Mouse (Mus musculus) lung, postnatal 10 days (tissue): Measurements from ENCODE around the gene Oprl1.
A peak's percentile ranks its signal among the peaks of the same experiment; 100 is the strongest.

Source experiments
- DNase-seq: peaks from one replicate; pipeline ENCODE4 v3.0.0; 2021

Gene Oprl1

DNA sequence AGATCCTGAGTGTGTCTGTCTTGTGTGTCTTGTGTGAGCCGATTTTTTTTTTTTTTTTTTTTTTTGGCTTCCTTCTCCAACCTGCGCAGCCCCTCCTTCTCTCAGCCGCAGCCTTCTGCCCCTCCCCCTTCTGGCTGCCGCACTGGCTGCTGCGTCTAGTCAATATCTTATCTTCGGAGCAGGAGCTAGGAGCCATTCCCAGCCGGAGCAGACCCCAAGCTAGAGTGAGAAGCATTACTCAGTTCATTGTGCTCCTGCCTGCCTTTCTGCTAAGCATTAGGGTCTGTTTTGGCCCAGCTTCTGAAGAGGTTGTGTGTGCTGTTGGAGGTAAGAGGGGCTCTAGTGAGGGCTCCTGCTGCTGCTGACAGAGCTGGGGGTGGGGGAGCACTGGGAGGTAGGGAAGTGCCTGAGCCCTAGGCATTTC is at the start of gene Oprl1:
TSS of gene Oprl1 (plus strand) at position 114 of the 424 bp plus-strand sequence.
- DNase-seq = no peak

GRCm38 (mm10) chr2:181670285-181670912 is 44.4 kb upstream of the Oprl1 start:
- peak; percentile 40 for DNase-seq

DNA sequence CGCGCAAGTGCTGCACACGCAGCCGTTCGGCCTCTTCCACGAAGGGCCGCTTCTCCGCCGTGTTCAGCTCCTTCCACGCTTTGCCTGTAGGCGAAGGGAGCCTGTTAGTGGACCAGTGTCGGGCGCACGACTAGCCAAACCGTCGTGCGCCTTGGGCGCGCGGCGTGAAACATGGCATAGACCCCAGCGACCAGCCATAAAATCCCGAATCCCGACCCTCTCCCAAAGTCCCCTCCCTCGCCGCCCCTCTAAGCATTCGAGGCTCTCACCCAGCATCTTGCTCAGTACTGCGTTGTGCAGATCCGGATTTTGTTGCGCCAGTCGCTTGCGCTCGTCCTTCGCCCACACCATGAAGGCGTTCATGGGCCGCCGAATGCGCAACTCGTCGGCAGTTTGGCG is 43.9 kb upstream of the Oprl1 start:
- no peak for DNase-seq

- DNase-seq = peak; percentile 78
These were observed 43.5 kb upstream of the Oprl1 start, which contains the start of gene Sox18 for GRCm38 (mm10) chr2:181671326-181671725. Sox18 (minus strand) TSS chr2:181671640.

GRCm38 (mm10) chr2:181671984-181672383 is 42.8 kb upstream of the Oprl1 start:
- no peak for DNase-seq

- DNase-seq = peak; percentile 66
These were observed 41.3 kb upstream of the Oprl1 start for GRCm38 (mm10) chr2:181673501-181673900.

- no peak for DNase-seq
These were observed 39.9 kb upstream of the Oprl1 start for GRCm38 (mm10) chr2:181674934-181675333.

- peak; percentile 89 for DNase-seq
These were observed 39.4 kb upstream of the Oprl1 start for GRCm38 (mm10) chr2:181675454-181675853.

DNA sequence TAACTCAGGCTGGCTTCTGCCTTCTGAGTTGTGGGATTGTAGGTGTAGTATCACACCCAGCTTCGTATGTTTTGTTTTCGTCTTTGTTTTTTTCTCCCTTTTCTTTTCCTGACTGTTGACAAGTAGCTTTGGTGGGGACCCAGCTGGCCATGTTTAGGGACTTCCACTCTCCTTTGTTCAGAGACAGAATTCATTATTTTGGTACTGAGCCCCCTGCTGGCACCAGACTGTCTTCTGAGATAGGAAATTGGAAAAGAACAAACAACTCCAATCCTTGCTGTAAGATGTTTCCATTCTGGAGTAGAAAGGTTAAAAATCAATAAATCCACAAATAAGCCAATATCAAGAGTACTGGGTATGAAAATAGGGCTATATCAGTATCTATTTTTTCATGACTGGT is 38.4 kb upstream of the Oprl1 start:
- DNase-seq = peak; percentile 65

GRCm38 (mm10) chr2:181677096-181677754 is 37.6 kb upstream of the Oprl1 start:
- peak; percentile 82 for DNase-seq

DNA sequence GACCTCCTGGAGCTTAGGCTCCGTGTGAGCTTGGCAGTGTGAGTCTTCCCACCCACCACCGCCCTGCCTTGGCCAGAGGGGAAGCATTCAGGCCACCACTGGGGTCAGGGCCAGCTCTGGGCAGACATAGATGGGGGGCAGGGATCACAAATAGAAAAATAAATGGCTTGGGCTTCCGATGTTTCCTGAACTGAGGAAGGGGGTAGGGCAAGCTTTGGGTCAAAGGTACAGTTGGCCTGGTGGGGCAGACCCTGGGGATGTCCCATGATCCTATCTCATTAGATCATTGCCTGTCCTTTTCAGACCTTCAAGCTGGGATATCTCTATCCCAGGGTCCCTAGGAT is 37.1 kb upstream of the Oprl1 start:
- peak; percentile 60 for DNase-seq

DNA sequence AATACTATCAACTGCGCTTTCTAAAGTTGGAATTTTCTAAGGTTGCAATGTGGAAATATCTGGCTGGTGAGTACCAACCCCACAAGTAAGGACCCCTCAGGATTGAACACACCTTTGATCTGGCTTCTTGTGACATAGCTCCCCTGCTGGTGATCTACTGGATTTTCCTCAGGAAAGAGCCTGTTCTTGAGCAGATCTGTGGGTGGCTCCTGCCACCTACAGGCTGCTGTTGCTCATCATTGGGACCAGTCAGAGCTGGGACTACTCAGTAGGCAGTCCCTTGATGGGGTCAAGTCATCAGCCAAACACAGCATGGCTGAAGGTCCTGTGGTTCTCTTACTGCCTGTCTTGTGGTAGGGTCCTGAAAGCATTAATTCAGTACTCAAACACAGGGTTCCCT is 36.0 kb upstream of the Oprl1 start:
- DNase-seq = peak; percentile 89

DNA sequence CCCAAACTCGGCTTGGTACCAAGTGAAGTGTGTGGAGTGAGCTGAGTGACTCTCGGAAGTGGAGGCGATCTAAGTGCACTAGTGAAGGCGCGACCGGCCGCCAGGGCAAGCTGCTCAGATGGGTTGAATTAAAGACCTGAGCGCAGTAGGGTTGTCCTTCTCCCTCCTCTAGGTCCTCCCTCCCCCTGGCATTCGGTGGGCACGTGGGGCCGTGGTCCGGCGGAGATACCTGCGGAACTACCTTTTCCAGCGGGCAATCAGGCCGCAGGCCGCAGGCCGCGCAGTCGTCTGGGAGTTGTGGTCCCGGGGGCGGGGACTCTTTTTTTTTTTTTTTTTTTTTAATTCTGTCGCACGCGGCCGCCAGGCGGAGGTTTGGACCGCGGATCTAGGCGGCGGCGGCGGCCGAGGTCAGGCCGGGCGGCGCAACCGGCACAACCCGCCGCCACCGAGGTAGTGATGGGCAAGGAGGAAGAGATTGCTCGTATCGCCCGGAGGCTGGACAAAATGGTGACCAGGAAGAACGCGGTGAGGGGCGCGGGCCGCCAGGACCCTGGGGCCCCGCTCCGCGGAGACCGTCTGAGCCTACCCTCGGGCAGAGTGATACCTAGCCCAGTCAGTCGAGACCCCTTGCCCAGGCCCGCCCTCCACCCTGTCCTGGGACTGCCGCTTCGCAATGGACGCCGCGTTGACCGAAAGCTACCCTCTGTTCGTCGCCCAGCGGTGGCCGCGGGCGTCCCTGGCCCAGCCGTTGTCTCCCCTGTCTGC is 34.7 kb upstream of the Oprl1 start, which contains the start of gene Tcea2:
TSS of gene Tcea2 (plus strand) at position 360 of the 765 bp plus-strand sequence.
- DNase-seq = peak; percentile 78

DNA sequence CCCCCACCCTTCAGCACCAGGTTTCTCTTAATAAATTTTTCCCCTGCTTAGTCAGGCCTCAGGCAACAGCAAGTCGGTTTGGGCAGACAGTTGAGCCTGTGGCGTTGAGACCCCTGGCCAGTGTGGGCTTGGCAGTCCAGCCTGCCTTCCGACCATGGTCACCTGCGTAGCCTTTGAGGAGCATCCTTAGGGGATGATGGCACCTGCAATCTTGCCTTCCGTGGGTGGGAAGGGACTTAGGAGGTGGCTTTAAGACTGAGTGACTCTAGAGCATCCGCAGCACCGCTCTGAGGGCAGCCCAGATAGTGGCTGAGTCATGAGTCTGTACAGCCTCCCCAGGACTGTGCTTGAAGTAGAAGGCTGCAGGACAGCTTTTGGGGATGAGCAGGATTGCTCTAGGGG is 34.1 kb upstream of the Oprl1 start:
- DNase-seq = no peak

DNA sequence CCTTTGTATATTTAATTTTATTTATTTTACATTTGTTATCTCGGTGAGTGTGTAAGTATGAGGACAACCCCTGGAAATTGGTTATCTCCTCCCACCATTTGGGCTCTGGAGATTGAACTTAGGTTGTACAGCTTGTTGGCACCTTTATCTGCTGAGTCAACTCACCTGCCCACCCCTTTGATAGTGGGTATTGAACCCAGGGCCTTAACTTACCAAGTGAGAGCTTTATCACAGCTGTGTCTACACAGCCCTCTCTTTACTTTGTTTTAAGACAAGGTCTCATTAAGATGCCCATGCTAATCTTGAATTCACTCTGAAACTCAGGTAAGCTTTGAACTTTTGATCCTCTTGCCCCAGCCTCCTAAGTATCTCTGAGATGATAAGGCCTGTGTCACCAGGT is 32.8 kb upstream of the Oprl1 start:
- DNase-seq = no peak

GRCm38 (mm10) chr2:181683381-181683780 is 31.4 kb upstream of the Oprl1 start:
- DNase-seq = no peak

- no peak for DNase-seq
These were observed 30.1 kb upstream of the Oprl1 start for GRCm38 (mm10) chr2:181684713-181685112.

GRCm38 (mm10) chr2:181685686-181686085 is 29.1 kb upstream of the Oprl1 start:
- no peak for DNase-seq

GRCm38 (mm10) chr2:181687586-181687985 is 27.2 kb upstream of the Oprl1 start:
- DNase-seq = no peak

DNA sequence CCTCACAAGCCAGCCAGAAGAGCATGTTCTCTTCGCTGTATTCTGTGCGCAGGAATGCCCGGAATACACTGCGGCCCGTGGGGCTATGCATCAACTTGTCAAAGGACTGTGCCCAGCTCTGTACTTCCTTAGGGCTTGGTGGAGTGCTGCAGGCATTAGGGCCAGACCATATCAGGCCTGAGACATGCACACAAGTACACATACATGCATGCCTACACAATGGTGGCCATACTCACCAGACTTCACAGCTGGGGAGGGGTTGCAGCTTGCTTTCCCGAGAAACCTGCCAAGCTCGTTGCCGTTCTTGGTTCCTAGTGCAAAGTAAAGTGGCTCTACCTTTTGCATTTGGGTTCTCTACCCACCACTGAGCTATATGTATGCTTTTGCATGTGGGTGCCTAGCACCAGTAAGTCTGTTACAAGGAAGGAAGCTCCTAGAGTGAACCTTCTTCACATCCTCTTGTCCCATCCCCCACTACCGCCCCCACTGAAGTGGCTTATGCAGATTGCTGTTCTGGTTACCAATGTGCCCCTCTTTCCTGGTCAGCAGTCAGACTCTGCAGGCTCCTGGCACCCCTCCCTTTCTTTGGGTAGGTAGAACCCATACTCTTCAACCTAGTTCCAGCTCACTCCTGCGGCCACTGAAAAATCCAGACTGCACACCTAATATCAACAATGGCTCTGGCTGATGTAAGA is 25.2 kb upstream of the Oprl1 start:
- DNase-seq = no peak

DNA sequence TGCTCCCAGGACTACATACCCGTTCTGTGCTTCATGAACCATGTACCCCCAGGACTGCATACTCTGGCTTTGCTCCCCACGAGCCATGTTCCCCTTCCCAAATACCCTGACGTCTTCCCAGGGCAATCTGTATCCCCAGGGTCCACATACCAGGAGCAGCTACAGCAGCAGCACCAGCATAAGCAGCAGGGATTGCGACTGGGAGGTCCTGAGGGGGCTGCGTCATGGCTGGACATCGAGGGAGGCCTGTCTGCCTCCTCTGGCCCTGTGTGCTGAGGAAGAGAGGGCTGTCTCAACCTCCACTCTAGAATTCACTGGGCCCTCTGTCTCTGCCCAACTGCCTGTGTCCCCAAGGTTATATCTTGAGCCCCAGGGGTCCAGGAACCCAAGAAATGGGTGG is 23.7 kb upstream of the Oprl1 start:
- DNase-seq = no peak

- no peak for DNase-seq
These were observed 23.2 kb upstream of the Oprl1 start for GRCm38 (mm10) chr2:181691571-181691970.

GRCm38 (mm10) chr2:181692304-181692703 is 22.5 kb upstream of the Oprl1 start:
- no peak for DNase-seq
